Mouse (Mus musculus) kidney, adult 2 months (tissue): ENCODE results near the gene Osbpl9.

Source experiments
- CTCF ChIP-seq: fragments of 200-500 bp; conservative IDR thresholded peaks from 2 replicates; pipeline ENCODE4 v1.5.1; 2011; ENCODE audit warnings: low read depth, mild to moderate bottlenecking, control low read depth, low read length, moderate library complexity, mixed read lengths; ENCODE audit not compliant: insufficient read depth, insufficient read length
- POLR2A ChIP-seq: fragments of 200-500 bp; IDR thresholded peaks from one replicate; pipeline ENCODE4 v1.6.1; 2011; ENCODE audit warnings: low read depth, low read length, control low read depth

GRCm38 (mm10) chr4:109199069-109199468 lies 3.0 kb downstream of the Osbpl9 start:
- no peak for TF ChIP-seq CTCF
- TF ChIP-seq POLR2A: no peak
